Mouse (Mus musculus): ENCODE results near the gene Zdhhc7.

Gene Zdhhc7

GRCm38 (mm10) chr8:120101068-120101972 is at the start of gene Zdhhc7:
Gene Zdhhc7 (minus strand): TSS chr8:120101482.
- peak; percentile 64 to 74 for DNase-seq

DNA sequence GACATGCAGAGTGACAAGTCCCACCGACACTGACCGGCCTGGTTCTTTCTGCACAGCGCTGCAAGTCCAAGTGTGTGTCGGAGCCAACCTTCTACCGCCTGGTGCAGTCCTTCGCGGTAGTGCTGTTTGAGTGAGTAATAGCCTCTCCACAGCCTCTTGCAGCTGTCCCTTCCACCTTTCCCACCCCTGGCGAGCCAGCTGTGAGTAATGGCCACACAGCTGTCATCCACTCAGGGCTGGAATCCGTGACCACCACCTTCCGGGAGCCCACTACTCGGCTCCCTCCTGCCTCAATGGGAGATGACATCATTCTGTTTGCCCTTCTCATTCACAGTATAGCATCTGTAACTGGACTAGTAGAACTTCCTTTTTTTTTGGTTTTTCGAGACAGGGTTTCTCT is 48.7 kb upstream of the Zdhhc7 start:
- no peak for DNase-seq

GRCm38 (mm10) chr8:120146051-120146450 is 44.8 kb upstream of the Zdhhc7 start:
- DNase-seq = no peak

- DNase-seq = no peak
Observed at GRCm38 (mm10) chr8:120144652-120145301, 43.5 kb upstream of the Zdhhc7 start.

DNA sequence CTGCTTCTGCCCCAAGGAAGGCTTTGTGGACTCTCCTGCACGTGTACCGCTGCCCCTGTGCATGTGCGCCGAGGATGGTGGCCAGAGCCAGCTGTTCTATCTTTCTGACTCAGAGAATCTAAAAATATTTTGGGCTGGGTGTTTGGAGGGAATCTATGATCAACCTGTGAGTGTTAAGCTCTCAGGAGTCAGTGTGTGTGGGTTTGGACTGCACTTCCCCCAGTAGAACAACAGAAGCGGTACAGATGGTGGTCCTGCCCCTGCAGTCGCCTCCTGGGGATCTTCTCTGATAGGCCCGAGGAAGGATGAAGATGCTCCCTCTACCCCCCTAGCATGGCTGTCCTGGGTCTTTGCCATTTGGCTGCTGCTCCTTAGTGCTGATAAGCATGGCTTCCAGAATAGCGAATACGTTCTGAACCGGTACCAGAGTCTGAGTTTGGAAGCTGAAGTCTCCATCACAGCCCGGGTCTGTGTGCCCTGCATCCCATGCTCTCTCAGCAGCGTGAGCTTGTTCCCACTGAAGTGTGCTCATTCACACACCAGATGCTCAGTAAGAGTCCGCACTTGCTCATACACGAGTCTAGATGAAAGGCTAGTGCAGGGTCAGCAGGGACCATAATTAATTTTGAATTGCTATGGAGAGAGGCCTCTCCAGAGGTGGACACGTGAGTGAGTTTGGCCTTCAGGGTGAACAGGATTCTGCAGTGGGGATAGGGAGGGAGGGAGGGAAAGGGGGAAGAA is 42.8 kb upstream of the Zdhhc7 start:
- no peak for DNase-seq

- DNase-seq = no peak
Observed at GRCm38 (mm10) chr8:120140769-120141168, 39.5 kb upstream of the Zdhhc7 start.

- no peak for DNase-seq
Observed at GRCm38 (mm10) chr8:120138958-120139357, 37.7 kb upstream of the Zdhhc7 start.

DNA sequence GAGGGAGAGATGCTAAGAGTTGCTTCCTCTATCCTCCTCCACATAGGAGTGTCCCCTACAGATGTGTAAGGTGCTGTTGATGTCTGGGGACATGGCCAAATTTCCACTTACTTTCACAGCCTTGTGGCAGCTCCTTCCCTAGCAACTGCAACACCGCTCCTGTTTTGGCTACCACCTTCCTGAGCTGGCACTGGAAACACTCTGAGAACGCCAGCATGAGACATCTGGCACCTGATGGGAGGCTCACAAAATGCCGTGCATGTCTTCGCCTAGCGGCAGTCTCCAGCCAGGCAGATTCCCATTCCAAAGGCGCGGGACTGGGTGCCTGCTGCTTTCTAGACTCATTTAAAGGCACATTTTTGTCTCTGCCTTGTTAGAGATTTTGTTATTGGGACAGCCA is 35.3 kb upstream of the Zdhhc7 start:
- DNase-seq = no peak

DNA sequence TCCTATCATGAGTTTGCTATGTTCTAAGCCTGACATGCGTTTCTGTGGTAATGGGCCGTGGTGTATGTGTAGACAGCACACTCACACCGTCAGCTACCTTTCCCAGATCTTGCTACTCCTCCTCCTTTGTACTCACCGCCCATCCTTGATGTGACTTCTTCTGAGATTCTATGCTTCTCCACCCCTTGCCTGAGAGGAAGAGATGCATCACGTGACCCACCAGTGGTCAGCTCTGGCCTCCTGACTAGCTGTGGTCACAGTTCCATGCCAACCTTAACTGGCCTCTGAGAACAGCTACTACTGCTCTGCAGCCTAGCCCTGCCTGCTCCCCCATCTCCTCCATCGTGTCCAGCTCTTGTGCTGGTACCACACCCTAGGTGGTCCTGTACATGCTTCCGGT is 34.4 kb upstream of the Zdhhc7 start:
- no peak for DNase-seq

DNA sequence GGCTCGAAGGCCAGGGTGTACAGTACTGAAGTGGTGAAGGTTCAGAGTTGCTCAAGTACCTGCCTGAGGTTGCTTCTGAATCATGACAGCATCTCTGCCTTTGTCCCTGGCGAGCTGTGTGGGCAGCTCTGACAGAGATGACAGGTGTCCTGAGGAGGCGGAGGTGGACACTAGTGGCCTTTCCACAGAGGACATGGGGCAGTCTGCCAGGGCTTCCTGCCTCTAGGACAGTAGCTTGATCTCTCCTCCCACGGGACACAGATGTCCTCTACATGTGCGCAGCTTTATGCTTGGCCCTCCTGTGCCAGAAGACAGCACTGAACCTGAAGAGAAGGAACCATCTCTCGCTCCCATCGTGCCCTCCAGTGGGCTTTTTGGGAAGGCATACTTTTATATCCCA is 31.9 kb upstream of the Zdhhc7 start:
- DNase-seq = no peak

DNA sequence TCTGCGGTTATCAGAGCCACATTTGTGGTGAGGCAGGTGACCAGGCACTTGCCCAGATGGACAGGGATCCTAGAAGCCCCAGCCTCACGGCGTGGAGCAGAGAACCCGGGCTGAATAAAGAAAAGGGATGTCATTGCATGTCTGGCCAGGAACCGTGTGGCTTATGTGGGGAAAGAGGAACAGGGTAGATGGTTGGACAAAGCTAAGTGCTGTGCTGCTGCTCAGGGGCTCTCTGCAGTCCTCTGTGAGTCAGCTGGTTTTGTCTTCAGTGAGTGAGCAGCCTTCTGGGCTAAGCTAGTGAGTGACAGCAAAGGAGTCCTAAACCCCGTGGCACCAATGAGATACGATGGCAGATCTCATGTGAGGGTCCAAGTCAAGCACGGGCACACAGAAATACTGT is 29.9 kb upstream of the Zdhhc7 start:
- DNase-seq = no peak

GRCm38 (mm10) chr8:120129547-120129946 is 28.3 kb upstream of the Zdhhc7 start:
- no peak for DNase-seq

GRCm38 (mm10) chr8:120126357-120127161 is 25.3 kb upstream of the Zdhhc7 start:
- DNase-seq = no peak

- no peak for DNase-seq
Observed at GRCm38 (mm10) chr8:120124836-120125389, 23.6 kb upstream of the Zdhhc7 start.

DNA sequence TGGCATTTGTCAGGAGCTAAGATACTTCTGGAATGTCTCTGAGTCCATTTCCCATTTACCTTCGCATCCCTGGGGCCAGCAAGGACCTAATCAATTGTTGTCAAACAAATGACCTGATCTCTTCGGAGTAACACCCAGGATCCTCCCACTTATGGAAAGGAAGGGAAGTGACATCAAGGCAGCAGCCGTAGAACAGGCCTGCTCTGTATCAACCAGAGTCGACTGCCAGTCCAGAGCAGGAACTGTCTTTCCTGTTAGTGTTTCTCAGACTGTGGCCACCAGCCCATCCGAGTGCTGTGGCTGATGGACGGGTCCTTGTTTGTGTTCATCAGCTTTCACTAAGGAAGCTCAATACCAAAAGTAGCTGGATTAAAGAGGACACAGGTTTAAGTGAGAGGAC is 23.0 kb upstream of the Zdhhc7 start:
- DNase-seq = no peak

GRCm38 (mm10) chr8:120120951-120121350 is 19.7 kb upstream of the Zdhhc7 start:
- no peak for DNase-seq

GRCm38 (mm10) chr8:120119931-120120330 is 18.6 kb upstream of the Zdhhc7 start:
- DNase-seq = no peak

- no peak for DNase-seq
Observed at GRCm38 (mm10) chr8:120119429-120119828, 18.1 kb upstream of the Zdhhc7 start.

DNA sequence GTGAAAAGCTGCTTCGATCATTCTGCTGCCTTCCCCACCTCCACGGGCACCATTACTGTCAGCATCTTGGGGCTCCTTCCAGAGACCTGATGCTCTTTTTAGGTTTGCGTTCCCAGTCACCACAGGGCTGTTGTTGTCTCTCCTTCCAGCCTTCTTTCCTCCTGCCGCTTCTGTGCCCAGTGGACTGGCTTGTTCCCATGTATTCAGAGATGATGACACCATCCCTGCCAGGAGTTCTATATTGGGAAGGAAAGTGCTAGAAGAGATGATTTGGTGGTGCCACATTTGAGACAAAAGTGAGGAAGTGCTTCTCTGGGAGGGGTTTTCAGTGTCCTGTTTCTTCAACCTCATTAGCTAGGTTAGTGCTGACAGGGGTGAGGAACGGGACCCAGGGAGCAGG is 17.6 kb upstream of the Zdhhc7 start:
- DNase-seq = no peak

DNA sequence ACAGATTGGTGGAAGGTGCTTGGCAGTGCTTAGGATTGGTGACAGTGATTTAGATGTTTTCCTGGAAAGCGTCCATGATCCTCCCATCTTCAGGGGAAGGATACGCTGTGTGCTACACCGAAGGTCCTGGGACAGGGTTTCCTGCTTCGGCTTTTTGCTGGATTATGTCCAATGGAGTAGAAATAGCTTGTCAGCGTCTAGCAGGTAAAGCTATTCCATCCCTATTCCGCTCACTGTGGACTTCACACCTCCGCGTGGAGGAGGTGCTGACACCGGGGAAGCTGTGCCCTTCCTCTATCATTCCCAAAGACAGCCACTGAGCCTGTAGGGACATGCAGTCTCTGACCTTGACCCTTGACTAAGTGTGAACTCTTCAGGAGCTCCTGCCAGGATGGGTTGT is 16.9 kb upstream of the Zdhhc7 start:
- no peak for DNase-seq

- DNase-seq = no peak
Observed at GRCm38 (mm10) chr8:120116600-120116999, 15.3 kb upstream of the Zdhhc7 start.

DNA sequence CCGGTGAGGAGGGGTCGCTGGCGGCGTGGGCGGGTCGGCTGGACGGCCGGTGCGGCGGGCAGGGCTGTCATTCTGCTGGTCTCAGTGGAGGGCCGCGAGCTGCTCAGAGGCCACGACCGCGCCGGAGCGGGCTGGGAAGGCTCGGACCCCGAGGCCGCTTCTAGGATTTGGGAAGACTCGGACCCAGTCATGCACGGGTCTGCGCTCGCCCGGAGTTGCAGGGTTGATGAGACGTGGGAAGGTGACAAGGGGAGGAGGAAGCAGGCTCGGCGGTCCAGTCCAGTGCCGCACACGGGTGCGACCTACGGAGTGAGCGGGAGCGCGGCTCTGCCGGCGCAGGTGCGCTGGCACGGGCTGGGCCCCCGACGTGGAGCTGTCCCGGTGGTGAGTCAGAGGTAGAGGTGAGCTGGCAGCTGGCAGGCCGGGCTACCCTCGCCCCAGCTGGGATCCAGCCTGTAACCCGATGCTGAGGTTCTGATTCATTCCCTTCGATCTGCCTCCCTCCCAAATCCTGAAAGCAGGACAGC is 13.1 kb upstream of the Zdhhc7 start:
- no peak for DNase-seq

Data from spleen, adult 18-20 months (tissue).